Mouse (Mus musculus) forebrain, embryonic 15.5 days (tissue): Measurements from ENCODE around the gene Fbxo21. TPM values are rescaled to one million over a fixed set of nuclear protein-coding genes. Genes with fewer than 3 reads are reported as not detected.
A peak's percentile ranks its signal among the peaks of the same experiment; 100 is the strongest.

Source experiments
- ATAC-seq: fragments of 200-750 bp; cut with Nextera tagmentation; replicated peaks from 2 replicates; pipeline ENCODE4 v1.8.0; 2017; ENCODE audit warnings: mild to moderate bottlenecking, moderate TSS enrichment, moderate library complexity
- H3K27ac ChIP-seq: fragments of 300-500 bp; sonication (generic); replicated peaks from 2 replicates; pipeline ENCODE4 v1.5.1; 2015; ENCODE audit warnings: mild to moderate bottlenecking, inconsistent platforms
- H3K27me3 ChIP-seq: fragments of 300-500 bp; sonication (generic); 2 replicates; pipeline ENCODE4 v1.6.1; 2015; ENCODE audit warnings: inconsistent platforms
- H3K36me3 ChIP-seq: fragments of 300-500 bp; sonication (generic); 2 replicates; pipeline ENCODE4 v1.6.1; 2015; ENCODE audit warnings: mild to moderate bottlenecking, inconsistent platforms
- H3K4me1 ChIP-seq: fragments of 300-500 bp; sonication (generic); 2 replicates; pipeline ENCODE4 v1.6.1; 2015; ENCODE audit warnings: inconsistent platforms
- H3K4me2 ChIP-seq: fragments of 300-500 bp; sonication (generic); replicated peaks from 2 replicates; pipeline ENCODE4 v1.6.1; 2015; ENCODE audit warnings: mild to moderate bottlenecking, inconsistent platforms
- H3K4me3 ChIP-seq: fragments of 300-500 bp; sonication (generic); 2 replicates; pipeline ENCODE4 v1.5.1; 2015; ENCODE audit warnings: mild to moderate bottlenecking, inconsistent platforms
- H3K9ac ChIP-seq: fragments of 300-500 bp; sonication (generic); replicated peaks from 2 replicates; pipeline ENCODE4 v1.6.1; 2015; ENCODE audit warnings: mild to moderate bottlenecking, inconsistent platforms
- H3K9me3 ChIP-seq: fragments of 300-500 bp; sonication (generic); 2 replicates; pipeline ENCODE4 v1.6.1; 2016; ENCODE audit warnings: inconsistent platforms
- WGBS: fragments of 180-500 bp; shearing (Covaris S2); methylation state at CpG from one replicate; pipeline ENCODE4 v1.1.7; 2015; ENCODE audit warnings: mixed read lengths; 5-methylcytosine and 5-hydroxymethylcytosine counted together
- polyA plus RNA-seq: library from polyadenylated mRNA; unstranded; fragments of >200 nt; fragmentation: Nextera tagmentation; extraction: Ambion mirVana; gene quantifications from 2 replicates; pipeline ENCODE4 v1.2.1, GENCODE M21; 2015

The Fbxo21 gene
- polyA plus RNA-seq, 1 experiment from 2014 or later, result 193 TPM

DNA sequence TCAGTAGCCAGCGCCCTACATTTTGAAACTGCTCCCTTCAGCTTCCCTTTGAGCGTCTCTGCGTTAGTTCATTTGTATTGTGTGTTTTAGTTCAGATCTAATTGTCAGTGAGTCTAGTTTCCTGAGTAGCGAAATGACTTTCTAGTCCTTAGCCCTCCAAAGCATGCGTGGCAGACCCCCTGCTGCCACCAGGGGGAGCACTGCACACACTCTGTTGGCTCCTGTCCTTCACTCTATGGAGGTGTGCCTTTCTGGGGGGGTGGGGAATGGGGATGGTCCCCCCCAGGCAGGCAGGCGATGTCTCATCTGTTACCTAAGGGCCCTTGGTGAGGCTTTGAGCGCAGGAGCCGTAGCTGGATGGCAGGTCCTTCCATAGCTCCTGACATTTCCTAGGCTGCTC, 28.1 kb downstream of the Fbxo21 start:
- Histone ChIP-seq H3K4me2 (no peak overlapping the region), H3K27me3 (no peaks in the 10 kb centered on the region), H3K9ac (no peak overlapping the region), H3K4me1 (0 out of 2 replicates have a peak, but pooled peaks cover 2% of the 10 kb centered on the region), H3K9me3 (no peaks in the 10 kb centered on the region), H3K4me3 (no peak overlapping the region), H3K27ac (no peak overlapping the region), H3K36me3 (peaks cover 95% of the 10 kb centered on the region)
- no peak for ATAC-seq
- WGBS, result 69% methylated on average over 8 of the region's 8 CpGs

DNA sequence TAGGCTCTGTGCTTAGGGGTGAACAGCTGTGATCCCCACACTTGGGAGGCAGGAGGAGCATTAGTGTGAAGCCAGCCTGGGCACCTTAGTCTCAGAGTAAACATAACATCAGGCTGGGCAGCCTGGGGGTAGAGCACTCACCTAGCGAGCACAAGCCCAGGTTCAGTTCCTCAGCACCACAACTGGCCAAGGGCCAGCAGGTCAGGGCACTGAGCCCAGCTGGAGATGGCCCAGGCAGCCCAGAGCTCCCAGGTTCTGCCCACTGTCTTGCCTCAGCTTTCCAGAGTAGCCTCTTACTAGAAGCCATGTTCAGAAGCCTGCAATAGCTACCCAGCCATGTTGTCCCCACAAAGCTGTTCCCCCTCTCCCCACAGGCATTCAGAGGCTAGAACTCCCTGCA, 29.2 kb downstream of the Fbxo21 start:
- Histone ChIP-seq H3K4me2 (no peak overlapping the region), H3K36me3 (peaks cover 92% of the 10 kb centered on the region), H3K9me3 (no peaks in the 10 kb centered on the region), H3K4me1 (peaks cover 4% of the 10 kb centered on the region; the same call in 1 of the 2 replicates), H3K4me3 (no peak overlapping the region), H3K27me3 (no peaks in the 10 kb centered on the region), H3K27ac (no peak overlapping the region), H3K9ac (no peak overlapping the region)
- WGBS, result 89% methylated on average over 1 of the region's 1 CpGs
- ATAC-seq, result no peak

DNA sequence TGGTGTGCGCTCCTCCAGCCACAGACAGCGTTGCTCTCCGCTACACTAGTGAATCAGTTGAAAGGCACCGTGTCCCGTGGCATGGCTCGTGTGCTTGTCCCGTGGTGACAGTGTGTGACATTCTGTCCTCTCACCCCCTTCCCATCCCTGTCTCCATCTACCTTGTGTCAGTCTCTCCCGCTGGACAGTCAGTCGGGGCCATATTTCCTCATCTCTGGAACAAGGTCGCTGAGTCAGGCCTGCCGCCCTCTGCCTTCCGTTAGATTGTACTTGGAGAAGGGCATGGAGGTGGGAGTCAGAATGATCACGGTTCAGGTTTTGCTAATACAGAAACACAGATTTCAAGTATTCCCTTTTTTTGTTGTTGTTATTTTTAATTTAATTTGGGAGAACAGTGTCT, 31.8 kb downstream of the Fbxo21 start:
- Histone ChIP-seq H3K27me3 (no peaks in the 10 kb centered on the region), H3K9me3 (no peaks in the 10 kb centered on the region), H3K4me2 (no peak overlapping the region), H3K4me1 (peaks cover 11% of the 10 kb centered on the region; the same call in 1 of the 2 replicates), H3K27ac (no peak overlapping the region), H3K36me3 (peaks cover 66% of the 10 kb centered on the region), H3K9ac (no peak overlapping the region), H3K4me3 (no peak overlapping the region)
- ATAC-seq, result no peak
- 92% methylated on average over 13 of the region's 13 CpGs for WGBS

DNA sequence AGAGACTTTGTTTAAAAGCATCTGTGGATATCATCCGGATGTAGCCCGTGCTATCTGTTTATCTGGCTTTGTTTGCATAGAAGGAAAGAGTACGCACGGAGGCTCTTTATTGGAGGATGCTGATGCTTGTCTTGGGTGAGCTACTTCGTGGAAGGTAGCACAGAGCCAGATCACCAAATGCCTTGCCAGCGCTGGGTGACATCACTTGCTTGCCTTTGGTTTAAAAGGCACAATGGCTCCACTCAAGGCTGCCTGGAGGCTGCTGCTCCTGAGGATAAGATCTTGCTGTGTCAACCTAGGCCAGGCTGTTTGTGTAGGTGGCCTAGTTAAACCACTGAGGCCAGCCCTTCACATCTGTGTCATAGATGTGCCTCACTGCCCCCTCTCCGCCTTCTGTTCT, 34.3 kb downstream of the Fbxo21 start:
- WGBS, result 83% methylated on average over 7 of the region's 7 CpGs
- no peaks in the 10 kb centered on the region for H3K9me3 ChIP-seq
- H3K9ac ChIP-seq, result no peak overlapping the region
- H3K4me1 ChIP-seq, result peaks cover 21% of the 10 kb centered on the region
- H3K27ac ChIP-seq, result 0 out of 2 replicates have a peak overlapping the region, but pooled peaks have one; percentile 28
- H3K36me3 ChIP-seq, result peaks cover 42% of the 10 kb centered on the region
- no peak overlapping the region for H3K4me2 ChIP-seq
- no peak for ATAC-seq
- no peaks in the 10 kb centered on the region for H3K27me3 ChIP-seq
- no peak overlapping the region for H3K4me3 ChIP-seq

DNA sequence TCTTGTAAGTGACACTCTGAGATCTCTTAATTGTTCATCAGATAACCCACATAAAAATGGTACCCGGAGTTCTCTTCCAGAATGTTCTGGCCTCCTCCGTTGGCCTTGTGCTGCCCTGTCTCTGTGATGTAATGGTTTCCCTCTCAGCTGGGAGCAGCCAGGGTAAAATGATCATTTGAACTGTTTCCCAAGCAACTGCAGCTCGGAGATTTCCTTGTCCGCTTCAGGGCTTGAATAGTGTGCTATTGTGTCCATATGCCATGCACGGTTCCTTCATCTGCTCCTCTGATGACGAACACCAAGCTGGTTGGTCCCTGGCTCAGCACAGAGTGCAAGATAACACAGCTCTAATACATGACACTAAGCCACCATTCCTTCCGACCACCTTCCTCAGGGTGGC, 35.3 kb downstream of the Fbxo21 start:
- Histone ChIP-seq H3K9ac (no peak overlapping the region), H3K36me3 (peaks cover 33% of the 10 kb centered on the region), H3K4me1 (peaks cover 21% of the 10 kb centered on the region), H3K4me2 (no peak overlapping the region), H3K27me3 (no peaks in the 10 kb centered on the region), H3K27ac (0 out of 2 replicates have a peak overlapping the region, but pooled peaks have one; percentile 28), H3K4me3 (no peak overlapping the region), H3K9me3 (no peaks in the 10 kb centered on the region)
- 47% methylated on average over 7 of the region's 7 CpGs for WGBS
- no peak for ATAC-seq

DNA sequence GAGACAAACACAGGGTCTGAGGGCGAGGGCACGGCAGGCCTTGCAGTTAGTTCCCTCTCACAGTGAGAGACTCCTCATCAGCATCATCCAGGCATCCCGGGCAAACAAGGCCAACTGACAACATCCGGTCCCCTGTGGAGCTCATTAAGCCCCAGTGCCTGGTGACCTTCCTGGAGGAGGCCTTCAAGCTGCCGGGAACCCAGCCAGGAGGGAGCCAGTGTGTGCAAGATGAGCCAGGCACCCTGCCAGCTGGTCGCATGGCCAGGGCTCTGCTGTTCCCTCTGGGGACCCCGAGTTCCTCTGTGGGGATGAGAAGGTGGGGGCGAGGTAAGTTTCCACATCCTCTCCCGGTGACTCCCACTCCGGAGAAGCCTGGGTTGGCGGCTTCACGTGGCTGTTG, 38.5 kb downstream of the Fbxo21 start:
- H3K4me1 ChIP-seq, result peaks cover 21% of the 10 kb centered on the region
- WGBS, result 14% methylated on average over 12 of the region's 12 CpGs
- H3K4me3 ChIP-seq, result no peak overlapping the region
- ATAC-seq, result peak; percentile 60; the same call in 1 of the 2 replicates
- H3K27me3 ChIP-seq, result no peaks in the 10 kb centered on the region
- H3K36me3 ChIP-seq, result 0 out of 2 replicates have a peak, but pooled peaks cover 6% of the 10 kb centered on the region
- no peak overlapping the region for H3K4me2 ChIP-seq
- H3K9me3 ChIP-seq, result no peaks in the 10 kb centered on the region
- H3K9ac ChIP-seq, result no peak overlapping the region
- H3K27ac ChIP-seq, result no peak overlapping the region

DNA sequence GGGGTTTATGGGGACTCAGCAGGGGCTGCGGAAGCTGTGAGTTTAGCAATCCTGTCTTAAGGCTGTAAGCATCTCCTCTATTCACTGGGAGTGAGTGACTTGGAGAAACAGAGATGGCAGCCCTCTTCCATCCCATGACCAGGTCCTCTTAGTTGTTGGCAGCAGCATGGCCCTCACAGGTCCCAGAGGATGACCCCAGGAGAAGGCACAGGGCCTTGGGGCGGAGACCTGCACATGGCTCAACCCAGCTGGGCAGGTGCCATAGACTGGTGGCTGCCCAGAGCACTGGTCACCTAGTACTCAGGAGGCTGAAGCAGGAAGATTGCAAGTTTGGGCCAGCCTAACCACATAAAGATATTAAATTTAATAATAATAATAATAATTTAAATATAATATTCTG, 39.1 kb downstream of the Fbxo21 start:
- H3K27ac ChIP-seq, result no peak overlapping the region
- no peaks in the 10 kb centered on the region for H3K9me3 ChIP-seq
- no peaks in the 10 kb centered on the region for H3K36me3 ChIP-seq
- H3K4me2 ChIP-seq, result no peak overlapping the region
- H3K9ac ChIP-seq, result no peak overlapping the region
- no peaks in the 10 kb centered on the region for H3K27me3 ChIP-seq
- no peak for ATAC-seq
- peaks cover 17% of the 10 kb centered on the region for H3K4me1 ChIP-seq
- no peak overlapping the region for H3K4me3 ChIP-seq
- WGBS, result 85% methylated on average over 2 of the region's 2 CpGs

DNA sequence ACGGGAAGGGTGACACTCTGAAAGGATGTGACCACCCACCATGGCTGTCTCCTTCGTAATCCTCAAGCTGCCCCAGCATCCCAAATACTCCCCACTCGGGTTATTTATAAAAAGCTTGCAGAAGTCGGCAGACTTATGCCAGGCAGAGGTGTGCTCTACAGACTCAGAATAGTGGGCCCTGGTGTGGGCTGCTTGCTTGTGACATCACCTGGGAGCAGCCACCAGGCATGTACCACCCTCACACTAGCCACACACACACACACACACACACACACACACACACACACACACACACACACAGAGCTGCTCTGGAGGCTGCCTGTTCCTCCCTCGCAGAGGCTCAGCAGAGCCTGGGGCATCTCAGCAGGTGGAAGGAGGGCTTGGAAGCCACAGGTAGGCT, 41.0 kb downstream of the Fbxo21 start:
- Histone ChIP-seq H3K4me2 (no peak overlapping the region), H3K9ac (no peak overlapping the region), H3K36me3 (no peaks in the 10 kb centered on the region), H3K4me1 (peaks cover 10% of the 10 kb centered on the region), H3K27ac (no peak overlapping the region), H3K27me3 (no peaks in the 10 kb centered on the region), H3K9me3 (no peaks in the 10 kb centered on the region), H3K4me3 (no peak overlapping the region)
- ATAC-seq, result no peak
- WGBS, result 62% methylated on average over 5 of the region's 5 CpGs

DNA sequence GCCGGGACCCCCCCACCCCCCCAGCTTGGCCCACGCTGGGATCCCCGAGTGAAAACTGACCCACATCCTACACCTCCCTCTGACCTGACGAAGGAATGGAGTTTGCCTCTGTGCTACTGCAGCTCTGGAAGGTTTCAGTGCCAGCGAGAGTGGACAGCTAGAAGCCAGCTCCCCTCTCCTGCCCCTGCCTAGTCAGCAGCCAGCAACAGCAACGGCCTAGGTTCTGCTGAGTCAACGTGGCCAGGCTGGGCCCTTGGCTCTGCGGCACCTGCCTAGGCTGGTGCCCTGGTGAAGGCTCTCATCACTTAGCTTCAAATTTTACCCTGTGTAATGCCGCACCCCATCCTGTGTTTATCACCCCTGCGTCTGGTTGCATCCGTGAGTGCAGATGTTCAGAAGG, 43.4 kb downstream of the Fbxo21 start:
- Histone ChIP-seq H3K9me3 (no peaks in the 10 kb centered on the region), H3K4me3 (no peak overlapping the region), H3K27ac (no peak overlapping the region), H3K27me3 (no peaks in the 10 kb centered on the region), H3K4me1 (peaks cover 5% of the 10 kb centered on the region), H3K9ac (no peak overlapping the region), H3K36me3 (no peaks in the 10 kb centered on the region), H3K4me2 (no peak overlapping the region)
- 62% methylated on average over 11 of the region's 11 CpGs for WGBS
- ATAC-seq, result no peak

DNA sequence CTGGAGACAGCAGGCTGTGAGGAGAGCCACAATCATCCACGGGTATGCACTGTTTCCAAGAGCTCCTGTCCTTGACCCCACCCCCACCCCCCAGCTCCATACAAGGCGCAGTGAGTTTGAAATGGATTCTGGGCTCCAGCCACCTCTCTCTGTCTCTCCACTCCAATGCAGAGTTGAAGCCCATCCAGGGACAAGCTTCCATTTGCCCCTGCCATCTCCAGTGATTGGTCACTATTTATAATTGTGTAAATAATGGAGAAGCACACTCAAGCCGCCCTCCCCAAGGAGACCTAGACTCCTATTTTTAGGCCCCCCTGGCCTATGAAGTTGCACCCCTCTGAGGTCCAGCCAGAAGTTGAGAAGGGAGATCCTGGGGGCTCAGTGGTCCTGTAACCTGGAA, 46.5 kb downstream of the Fbxo21 start:
- Histone ChIP-seq H3K4me3 (no peak overlapping the region), H3K27me3 (peaks cover 29% of the 10 kb centered on the region), H3K27ac (no peak overlapping the region), H3K4me2 (no peak overlapping the region), H3K9me3 (no peaks in the 10 kb centered on the region), H3K9ac (no peak overlapping the region), H3K36me3 (no peaks in the 10 kb centered on the region), H3K4me1 (peaks cover 19% of the 10 kb centered on the region)
- no peak for ATAC-seq
- 81% methylated on average over 3 of the region's 3 CpGs for WGBS

DNA sequence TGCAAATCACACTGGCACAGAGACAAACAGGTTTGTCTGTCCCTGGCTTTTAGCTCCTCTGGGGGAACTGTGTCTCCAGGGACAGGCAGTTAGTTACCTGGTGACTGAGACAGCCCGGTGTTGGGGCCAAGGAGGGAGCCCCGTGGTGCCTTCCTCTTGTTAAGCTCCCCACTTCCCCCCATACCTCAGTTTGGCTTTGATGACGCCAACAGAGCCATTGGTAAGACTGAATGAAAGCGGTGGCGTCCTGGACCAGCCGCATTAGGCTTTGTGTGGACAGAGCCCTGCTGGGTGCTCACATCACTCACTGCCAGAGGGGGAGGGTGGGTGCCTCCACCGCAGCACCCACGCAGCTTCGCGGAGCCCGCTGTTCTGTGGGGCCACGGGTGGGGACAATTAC, 49.4 kb downstream of the Fbxo21 start:
- no peak overlapping the region for H3K9ac ChIP-seq

DNA sequence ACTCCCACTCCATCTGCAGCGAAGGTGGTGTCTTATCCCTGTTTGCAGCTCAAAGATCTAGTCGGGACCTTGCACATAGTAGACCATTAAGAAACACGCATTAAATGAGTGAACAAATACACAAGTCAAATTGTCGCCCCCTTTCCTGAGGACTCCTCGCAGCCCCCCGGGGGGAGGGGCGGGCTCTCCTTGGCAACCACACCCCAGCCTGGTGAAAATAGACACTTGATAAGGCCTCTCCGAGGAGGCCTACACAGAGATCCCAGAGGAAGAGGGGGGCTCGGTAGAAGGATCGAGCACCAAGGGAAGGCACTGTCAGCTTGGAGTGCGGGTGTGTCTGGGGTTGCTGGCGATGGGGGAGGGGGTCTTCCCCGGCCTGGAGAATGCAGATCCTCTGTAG, 49.8 kb downstream of the Fbxo21 start:
- H3K36me3 ChIP-seq, result no peaks in the 10 kb centered on the region
- WGBS, result 2% methylated on average over 13 of the region's 13 CpGs
- H3K9me3 ChIP-seq, result no peaks in the 10 kb centered on the region
- no peak overlapping the region for H3K4me3 ChIP-seq
- no peak overlapping the region for H3K9ac ChIP-seq
- ATAC-seq, result no peak
- H3K27ac ChIP-seq, result no peak overlapping the region
- peaks cover 42% of the 10 kb centered on the region for H3K4me1 ChIP-seq
- no peak overlapping the region for H3K4me2 ChIP-seq
- peaks cover 49% of the 10 kb centered on the region for H3K27me3 ChIP-seq

More for the DNA sequence above, 49.4 kb downstream of the Fbxo21 start:
- no peak overlapping the region for H3K27ac ChIP-seq
- no peak overlapping the region for H3K4me2 ChIP-seq
- WGBS, result 2% methylated on average over 12 of the region's 12 CpGs
- H3K4me1 ChIP-seq, result peaks cover 38% of the 10 kb centered on the region
- peaks cover 49% of the 10 kb centered on the region for H3K27me3 ChIP-seq
- no peaks in the 10 kb centered on the region for H3K9me3 ChIP-seq
- ATAC-seq, result no peak
- H3K4me3 ChIP-seq, result no peak overlapping the region
- no peaks in the 10 kb centered on the region for H3K36me3 ChIP-seq

DNA sequence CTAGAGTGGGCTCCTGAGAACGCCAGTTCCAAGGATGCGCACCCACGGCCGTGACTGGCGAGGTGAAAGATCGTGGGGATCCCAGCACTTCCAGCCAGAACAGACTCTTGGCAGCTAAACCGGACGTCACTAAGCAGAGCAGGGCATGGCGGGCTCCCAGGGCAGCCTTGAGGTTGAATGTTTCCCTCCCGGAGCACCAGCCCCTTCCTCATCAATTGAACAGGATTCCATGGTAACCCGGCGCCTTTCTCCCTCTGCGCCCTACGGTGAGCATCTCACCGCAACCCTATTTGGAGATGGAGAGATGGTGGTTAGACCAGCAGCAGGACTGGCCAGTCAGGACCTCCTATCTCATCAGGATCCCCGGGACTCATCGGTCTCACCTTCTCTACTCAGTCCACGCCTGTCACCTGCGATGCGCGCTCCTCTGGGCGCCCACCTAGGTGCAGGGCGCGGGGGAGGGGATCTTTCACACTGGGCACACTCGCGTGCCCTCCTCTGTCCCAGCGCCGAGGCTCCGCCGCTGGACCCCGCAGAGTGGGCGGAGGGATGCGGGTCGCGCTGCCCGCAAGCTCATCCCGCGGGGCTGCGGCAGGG, 50.7 kb downstream of the Fbxo21 start:
- WGBS, result under 1% methylated on average over 39 of the region's 39 CpGs
- no peak for ATAC-seq
- Histone ChIP-seq H3K4me2 (peak overlapping the region; percentile 100), H3K4me1 (peaks cover 43% of the 10 kb centered on the region), H3K9me3 (no peaks in the 10 kb centered on the region), H3K9ac (peak overlapping the region; percentile 58), H3K27ac (no peak overlapping the region), H3K27me3 (peaks cover 49% of the 10 kb centered on the region), H3K4me3 (peak overlapping the region; percentile 74), H3K36me3 (no peaks in the 10 kb centered on the region)
